ENCODE assay signal across 9 mouse cellular contexts in genomic region chr6:119792562-119792961, GRCm38 (mm10). TPM values are rescaled to one million over a fixed set of nuclear protein-coding genes. Genes with fewer than 3 reads are reported as not detected.
A peak's percentile ranks its signal among the peaks of the same experiment; 100 is the strongest.
DNase-seq lines count a peak whose midpoint lies in the region; ATAC-seq and TF ChIP-seq lines count a peak whose summit lies in the region.
"Had no signal": no experiment of that assay in that cellular context is flagged by ENCODE, and none has a peak within 500 bp of the region (broad histone marks: within the 10 kb centered on the region; RNA-seq: fewer than 3 reads in every experiment).

No protein-coding gene starts in this region.

- H3K36me3 ChIP-seq in heart, embryonic 11.5 days (ENCODE audit: control insufficient read depth, insufficient read depth, low read length): peaks cover 5% of the 10 kb centered on the region; the same call in 1 of the 2 replicates
- no peaks in the 10 kb centered on the region for H3K36me3 ChIP-seq in lung, postnatal 0 days (ENCODE audit: insufficient read depth, low read length)
- H3K36me3 ChIP-seq in spleen, adult 2 months (ENCODE audit: control insufficient read depth, insufficient read depth, low read length): peaks cover 1% of the 10 kb centered on the region; the same call in 1 of the 2 replicates
- H3K36me3 ChIP-seq: liver, embryonic 15.5 days had no signal

- no peak for TF ChIP-seq POLR2A in embryonic fibroblast, embryonic 13.5 days (IDR thresholded peaks at IDR 0.05; ENCODE audit: low read depth, low read length)
- no peak for TF ChIP-seq POLR2A in spleen, adult 2 months (IDR thresholded peaks at IDR 0.05; ENCODE audit: low read depth, low read length)

- TF ChIP-seq EP300 in lung, postnatal 0 days (IDR thresholded peaks at IDR 0.05): no peak

- WGBS in heart, embryonic 11.5 days (ENCODE audit: insufficient replicate concordance): 34% methylated on average over 2 of the region's 2 CpGs
- 39% methylated on average over 2 of the region's 2 CpGs for WGBS in lung, postnatal 0 days
- 30% methylated on average over 2 of the region's 2 CpGs for WGBS in spleen, adult 2 months

- H3K4me2 ChIP-seq in heart, embryonic 11.5 days: no peak overlapping the region
- no peak overlapping the region for H3K4me2 ChIP-seq in lung, postnatal 0 days (replicated peaks; ENCODE audit: low read depth, low read length)
- H3K4me2 ChIP-seq: liver, embryonic 15.5 days had no signal

- no peaks in the 10 kb centered on the region for H3K9me3 ChIP-seq in heart, embryonic 11.5 days (replicated peaks; ENCODE audit: control insufficient read depth, low read length)
- H3K9me3 ChIP-seq in lung, postnatal 0 days (ENCODE audit: low read length): no peaks in the 10 kb centered on the region
- H3K9me3 ChIP-seq: liver, embryonic 15.5 days had no signal

- H3K9ac ChIP-seq in heart, embryonic 11.5 days (ENCODE audit: low read depth, low read length): no peak overlapping the region
- no peak overlapping the region for H3K9ac ChIP-seq in lung, postnatal 0 days (replicated peaks; ENCODE audit: low read depth)
- H3K9ac ChIP-seq: liver, embryonic 15.5 days had no signal

- H3K4me3 ChIP-seq in heart, embryonic 11.5 days (ENCODE audit: low read depth, low read length): no peak overlapping the region
- no peak overlapping the region for H3K4me3 ChIP-seq in embryonic fibroblast, embryonic 13.5 days (ENCODE audit: insufficient read depth, low read length)
- H3K4me3 ChIP-seq in lung, postnatal 0 days (ENCODE audit: low read depth, low read length): no peak overlapping the region
- no peak overlapping the region for H3K4me3 ChIP-seq in spleen, adult 2 months (ENCODE audit: extremely low read depth, insufficient read depth, insufficient read length)
- H3K4me3 ChIP-seq: liver, embryonic 15.5 days had no signal

- no peak overlapping the region for H3K27ac ChIP-seq in heart, embryonic 11.5 days (ENCODE audit: low read depth, low read length)
- H3K27ac ChIP-seq in embryonic fibroblast, embryonic 13.5 days (ENCODE audit: insufficient read depth, low read length): no peak overlapping the region
- H3K27ac ChIP-seq in lung, postnatal 0 days (ENCODE audit: low read length): no peak overlapping the region
- no peak overlapping the region for H3K27ac ChIP-seq in spleen, adult 2 months (ENCODE audit: insufficient read depth, low read length)
- H3K27ac ChIP-seq: liver, embryonic 15.5 days had no signal

- no peaks in the 10 kb centered on the region for H3K27me3 ChIP-seq in heart, embryonic 11.5 days (ENCODE audit: control insufficient read depth, insufficient read depth, low read length)
- H3K27me3 ChIP-seq in lung, postnatal 0 days (replicated peaks; ENCODE audit: insufficient read depth, low read length): no peaks in the 10 kb centered on the region
- no peaks in the 10 kb centered on the region for H3K27me3 ChIP-seq in spleen, adult 2 months (ENCODE audit: control insufficient read depth, insufficient read depth, low read length)
- H3K27me3 ChIP-seq: liver, embryonic 15.5 days had no signal

- H3K4me1 ChIP-seq in heart, embryonic 11.5 days (ENCODE audit: control insufficient read depth, insufficient read depth, low read length): no peaks in the 10 kb centered on the region
- H3K4me1 ChIP-seq in embryonic fibroblast, embryonic 13.5 days (ENCODE audit: control insufficient read depth, insufficient read depth, low read length): no peaks in the 10 kb centered on the region
- no peaks in the 10 kb centered on the region for H3K4me1 ChIP-seq in lung, postnatal 0 days (ENCODE audit: insufficient read depth, low read depth, low read length)
- H3K4me1 ChIP-seq in spleen, adult 2 months (ENCODE audit: control insufficient read depth, insufficient read depth, insufficient read length): no peaks in the 10 kb centered on the region
- H3K4me1 ChIP-seq: liver, embryonic 15.5 days had no signal

- ATAC-seq in heart, embryonic 11.5 days (replicated peaks; ENCODE audit: insufficient number of reproducible peaks, low FRiP score, low TSS enrichment): no peak
- ATAC-seq in CD4-positive, CD25-positive, alpha-beta regulatory T cell, adult 4 months: peak; percentile 71
- ATAC-seq in lung, postnatal 0 days: peak; percentile 48; the same call in 1 of the 2 replicates

- peak; percentile 17; the same call in 1 of the 2 replicates for TF ChIP-seq CTCF in embryonic fibroblast, embryonic 13.5 days (IDR thresholded peaks at IDR 0.05; ENCODE audit: borderline replicate concordance, insufficient read depth, low read length)
- TF ChIP-seq CTCF in lung, postnatal 0 days (IDR thresholded peaks at IDR 0.05): peak; percentile 85
- TF ChIP-seq CTCF in spleen, adult 2 months (IDR thresholded peaks at IDR 0.05; ENCODE audit: extremely low read depth, insufficient read depth, insufficient read length, insufficient replicate concordance): peak; percentile 57; the same call in 1 of the 2 replicates

- DNase-seq in heart, adult 18-20 months: peak; percentile 52 to 77
- peak; percentile 89 for DNase-seq in brain, adult 2 months (ENCODE audit: low read depth, low spot score)
- peak; percentile 71 to 72 for DNase-seq in kidney, postnatal 4 days
- peak; percentile 71 for DNase-seq in lung, postnatal 0 days (ENCODE audit: low spot score)
- DNase-seq in spleen, adult 2 months (ENCODE audit: low read depth in 1 of 2, low spot score in 2 of 2): peak; percentile 18 to 53

RNA-seq across cellular contexts. Expression of gene Erc1, which starts 55.4 kb away (rescaled TPM):
- 10 to 100 TPM; 36.0 to 38.4 TPM for total RNA-seq in heart, adult 18-20 months (2021)
- 17.6 and 21.8 TPM in 2 replicates for polyA plus RNA-seq in heart, embryonic 11.5 days (2014; fragmentation: Nextera tagmentation; extraction: Ambion mirVana)
- 1 to 10 TPM; 6.7 to 7.0 TPM for polyA plus RNA-seq in CD4-positive, CD25-positive, alpha-beta regulatory T cell, adult 4 months (2017; shearing (Covaris generic))
- polyA plus RNA-seq in embryonic fibroblast, embryonic 13.5 days (2011; ENCODE audit: insufficient read length, low read depth, missing spikeins): 34.1 and 34.9 TPM in 2 replicates
- polyA plus RNA-seq in lung, postnatal 0 days (2015; fragmentation: Nextera tagmentation; extraction: Ambion mirVana): 9.9 and 12.8 TPM in 2 replicates
- polyA plus RNA-seq in spleen, adult 2 months (2012; rRNA removed): 3.0 TPM in 2 replicates

Comparison
In these comparisons a context has a peak if more than half of its experiments do, and no peak if none do; other contexts are left out.
1. DNase-seq: peak in every context shown above with its lines; median percentile 89 in brain, adult 2 months; 72 in kidney, postnatal 4 days; 71 in lung, postnatal 0 days; 64 in heart, adult 18-20 months; 36 in spleen, adult 2 months.
2. CTCF ChIP-seq: peak in every context shown above with its lines; median percentile 85 in lung, postnatal 0 days; 57 in spleen, adult 2 months; 17 in embryonic fibroblast, embryonic 13.5 days.